Mouse (Mus musculus) skeletal muscle tissue, adult 2 months (tissue): ENCODE data around the gene Cux2.

Experiments used
- DNase-seq: peaks from one replicate; pipeline ENCODE4 v3.0.0-alpha.2; 2012; ENCODE audit warnings: low read depth, low spot score

Gene Cux2

DNA sequence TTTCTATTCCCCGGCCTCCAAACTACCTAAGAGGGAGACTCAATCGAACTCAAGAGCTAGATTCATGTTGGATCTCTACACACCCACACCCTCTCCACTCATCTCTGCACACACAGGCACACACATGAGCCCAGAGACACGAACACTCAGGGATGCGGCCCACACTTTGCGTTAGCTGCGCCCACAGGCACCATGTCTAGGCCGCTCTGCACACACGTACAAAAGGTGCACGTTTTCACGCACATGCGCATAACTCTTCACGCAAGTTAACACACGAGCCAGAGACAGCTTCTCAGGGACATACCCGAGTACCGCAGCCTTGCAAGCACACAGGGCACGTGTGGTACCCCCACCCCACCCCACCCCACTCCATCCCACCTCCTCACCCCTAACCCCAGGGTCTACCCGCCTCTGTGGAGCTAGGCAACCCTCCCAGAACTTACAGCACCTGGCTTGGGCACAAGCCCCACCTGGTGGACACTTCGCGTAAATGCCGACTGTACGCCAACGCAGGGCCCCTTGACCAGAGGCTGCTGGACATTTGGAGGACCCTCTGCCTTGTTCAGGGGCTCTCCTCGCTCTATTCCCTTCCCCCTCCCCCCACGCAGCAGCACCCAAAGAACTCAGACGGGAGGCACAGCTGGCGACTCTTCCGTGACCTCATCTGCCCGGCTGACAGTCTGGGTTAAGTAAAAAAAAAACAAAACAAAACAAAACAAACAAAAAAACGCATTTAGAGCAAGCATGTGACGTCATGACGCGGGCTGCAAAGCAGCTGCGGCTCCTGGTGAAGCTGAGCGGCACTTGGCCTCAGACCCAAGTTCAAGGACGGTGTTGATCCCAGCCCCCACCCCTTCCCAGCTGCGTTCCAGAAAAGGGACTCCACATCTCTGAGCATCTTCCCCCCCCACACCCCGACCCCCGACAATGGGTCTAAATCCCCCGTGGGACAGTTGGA is 9.4 kb upstream of the Cux2 start:
- DNase-seq = peak; percentile 48

GRCm38 (mm10) chr5:122057622-122058021 is 7.7 kb upstream of the Cux2 start:
- no peak for DNase-seq

GRCm38 (mm10) chr5:122056557-122056956 is 6.7 kb upstream of the Cux2 start:
- DNase-seq = no peak

DNA sequence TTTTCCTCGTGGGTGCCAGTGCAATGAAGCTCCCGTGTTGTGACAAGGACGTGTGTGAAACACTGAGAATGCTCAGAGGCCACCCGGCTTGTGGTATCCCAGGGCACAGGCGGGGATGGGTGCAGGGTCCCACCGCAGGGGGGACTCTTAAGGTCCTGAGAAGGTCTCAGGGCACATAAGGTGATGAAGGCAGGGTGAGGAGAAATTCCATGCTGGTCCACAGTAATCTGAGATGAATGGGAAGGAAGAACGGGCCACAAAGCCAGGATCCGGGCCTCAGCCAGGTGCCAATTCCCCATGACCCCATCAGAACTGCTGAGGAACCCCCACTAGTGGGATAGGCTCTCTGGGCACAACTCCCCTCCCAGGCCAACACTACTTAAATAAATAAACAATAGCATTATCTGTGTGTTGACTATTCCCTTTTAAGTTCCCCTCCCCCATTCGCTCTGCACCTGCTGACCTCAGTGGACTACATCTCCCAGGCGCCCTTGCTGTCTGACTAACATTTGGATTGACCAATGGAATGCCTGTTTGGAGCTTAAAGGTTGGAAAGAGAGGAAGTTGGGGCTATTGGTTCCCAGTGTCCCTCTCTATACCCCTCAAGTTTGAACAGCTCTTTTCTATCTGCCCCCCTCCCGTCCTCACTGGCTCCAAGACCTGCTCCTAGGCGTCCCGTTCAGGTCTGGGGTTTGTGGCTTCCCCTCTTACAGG is 4.4 kb upstream of the Cux2 start:
- DNase-seq = peak; percentile 56

DNA sequence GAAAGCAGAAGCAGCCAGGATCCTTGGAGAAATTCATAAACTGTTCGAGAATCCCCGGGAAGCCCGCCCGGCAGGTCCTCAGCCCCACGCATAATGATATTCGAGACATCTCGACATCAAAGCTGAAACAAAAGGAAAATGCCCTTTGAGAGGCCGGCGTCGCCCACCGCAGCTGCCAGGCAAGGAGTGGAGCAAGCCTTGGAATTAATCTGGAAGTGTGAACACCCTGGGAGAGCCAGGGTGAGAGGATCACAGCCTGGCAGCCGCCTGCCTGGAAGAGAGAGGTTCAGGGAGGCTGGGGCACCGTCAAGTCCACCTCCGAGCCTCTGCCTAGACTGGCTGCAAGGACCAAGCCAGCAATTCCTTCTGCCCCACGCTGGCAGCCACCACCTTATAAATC is 3.7 kb upstream of the Cux2 start:
- DNase-seq = no peak

DNA sequence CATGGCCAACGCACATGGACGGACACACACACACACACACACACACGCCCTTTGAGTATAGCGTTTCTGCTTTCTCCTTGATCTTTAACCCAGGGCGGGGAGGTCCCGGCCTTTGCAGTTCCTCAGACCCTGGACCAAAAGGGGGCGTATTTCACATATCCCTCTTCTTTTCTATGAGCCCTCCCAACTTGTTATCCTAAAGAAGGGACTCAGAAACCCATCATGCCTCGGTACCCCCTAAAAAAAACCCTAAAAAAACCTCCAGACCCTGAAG is 867 bp upstream of the Cux2 start:
- DNase-seq = no peak

- DNase-seq = no peak
These were observed 262 bp downstream of the Cux2 start for GRCm38 (mm10) chr5:122049664-122050016.

DNA sequence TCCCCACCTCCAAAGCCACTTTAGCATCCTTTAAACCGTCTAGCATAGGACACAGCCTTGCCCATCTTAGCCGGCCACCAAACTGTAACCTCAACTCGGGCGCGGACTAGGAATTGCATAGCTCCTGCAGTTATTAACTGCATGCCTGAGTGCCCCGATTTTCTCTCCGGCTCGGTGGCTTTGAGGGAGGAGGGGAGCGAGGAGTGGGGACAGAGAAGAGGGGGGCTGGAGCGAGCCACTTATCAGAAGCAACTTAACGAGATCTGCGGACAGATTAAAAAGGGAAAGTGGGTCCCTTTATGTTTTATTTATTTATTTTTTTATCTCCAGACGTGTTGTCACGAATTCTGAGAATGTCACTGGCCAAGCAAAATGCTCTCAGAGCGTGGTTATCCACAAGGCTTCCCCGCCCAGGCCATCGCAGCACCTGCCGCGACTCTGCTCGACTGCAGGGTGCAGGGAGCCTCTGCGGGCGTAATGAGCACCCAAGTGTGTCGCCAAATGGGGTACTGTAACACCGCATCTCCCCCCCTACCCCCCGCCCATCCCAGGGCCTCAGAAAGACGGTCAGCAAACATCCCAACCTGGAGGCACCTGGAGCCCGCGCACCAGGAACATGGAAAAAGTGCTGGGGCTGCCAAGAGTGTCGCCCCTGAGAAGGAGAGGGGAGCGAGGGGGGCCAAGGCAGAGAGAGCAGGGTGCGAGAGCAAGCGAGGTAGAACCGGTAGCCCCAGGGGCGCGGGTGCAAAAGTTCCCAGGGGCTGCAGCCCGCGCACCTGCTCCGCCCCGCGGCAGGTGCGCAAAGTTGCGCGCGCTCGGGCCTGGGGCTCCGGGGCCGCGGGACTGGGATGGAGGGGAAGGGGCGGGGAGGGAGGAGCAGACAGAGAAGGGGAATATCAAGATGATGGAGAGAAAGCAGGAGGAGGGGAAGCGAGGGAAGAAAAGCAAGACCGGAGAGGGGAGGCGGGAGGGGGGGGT is 927 bp downstream of the Cux2 start:
- no peak for DNase-seq

GRCm38 (mm10) chr5:122048252-122048651 is 1.6 kb downstream of the Cux2 start:
- DNase-seq = no peak

DNA sequence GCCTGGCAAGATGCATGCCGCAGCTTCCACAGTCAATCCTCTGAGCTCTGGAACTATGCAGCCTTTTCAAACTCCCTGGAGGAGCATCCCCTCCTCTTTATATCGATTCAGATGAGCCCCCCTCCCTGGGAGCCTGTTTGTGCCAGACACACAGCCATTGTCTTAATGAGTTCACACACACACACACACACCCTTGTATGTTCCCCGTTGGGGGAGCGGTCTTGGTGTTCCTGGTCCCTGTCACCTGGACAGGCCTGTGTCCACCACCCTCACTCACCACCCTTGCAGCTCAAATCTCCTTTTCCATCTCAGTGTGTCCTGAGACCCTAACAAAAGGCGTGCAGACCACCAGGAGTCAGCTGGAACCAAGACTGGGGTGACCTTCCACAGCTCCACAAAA is 2.1 kb downstream of the Cux2 start:
- no peak for DNase-seq

DNA sequence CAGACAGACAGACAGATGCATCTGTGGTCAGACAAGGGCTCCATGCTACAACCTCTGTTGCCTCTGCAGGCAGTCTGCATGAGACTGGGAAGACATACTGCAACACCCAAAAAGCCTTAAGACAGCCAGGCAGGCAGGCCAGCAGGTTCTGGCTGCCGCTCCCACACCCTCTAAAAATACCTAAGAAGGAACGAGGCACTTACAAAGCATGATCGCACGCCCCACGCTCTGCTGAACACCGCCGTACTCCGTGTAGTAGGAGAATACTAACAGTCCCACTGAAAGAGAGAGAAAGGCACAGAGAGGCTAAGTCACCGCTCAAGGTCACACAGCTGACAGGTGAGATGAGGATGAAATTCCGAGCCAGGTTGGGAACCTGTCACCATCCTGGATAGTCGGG is 6.3 kb downstream of the Cux2 start:
- DNase-seq = no peak

GRCm38 (mm10) chr5:122035278-122035677 is 14.6 kb downstream of the Cux2 start:
- DNase-seq = no peak

GRCm38 (mm10) chr5:122033167-122033478 is 16.8 kb downstream of the Cux2 start:
- no peak for DNase-seq

DNA sequence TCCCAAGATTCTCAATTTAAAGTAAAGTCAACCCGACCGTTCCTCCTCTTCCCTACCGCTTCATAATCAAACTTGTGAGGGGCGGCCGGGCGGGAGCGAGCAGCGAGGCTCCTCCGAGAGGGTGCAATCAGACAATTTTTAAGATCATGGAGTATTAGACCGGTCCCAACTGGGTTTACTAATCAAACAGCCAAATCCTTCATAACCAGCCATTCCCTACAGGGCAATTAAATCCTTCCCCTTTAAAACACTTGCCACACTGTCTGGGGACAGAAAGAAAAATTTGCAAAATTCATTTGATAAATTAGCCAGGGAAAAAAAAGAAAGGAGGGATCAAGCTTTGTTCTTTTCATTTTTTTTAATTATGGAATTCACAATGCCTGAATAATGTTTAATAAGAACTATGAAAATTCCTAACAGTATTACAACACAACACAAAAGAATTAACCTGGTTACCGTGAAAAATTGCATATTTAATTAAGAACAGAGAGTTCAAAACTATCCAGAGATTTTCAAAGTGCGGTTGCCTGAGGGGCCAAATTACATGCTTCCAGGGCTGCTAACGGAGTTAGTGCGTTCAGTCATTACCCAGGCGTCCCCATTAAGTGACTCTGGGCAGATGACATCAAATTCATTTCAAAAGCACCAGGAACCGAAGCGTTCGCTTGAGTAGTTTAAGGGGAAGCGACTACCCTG is 17.3 kb downstream of the Cux2 start:
- no peak for DNase-seq

GRCm38 (mm10) chr5:122031146-122031545 is 18.8 kb downstream of the Cux2 start:
- no peak for DNase-seq

- DNase-seq = no peak
These were observed 19.3 kb downstream of the Cux2 start for GRCm38 (mm10) chr5:122030640-122031039.

- DNase-seq = no peak
These were observed 23.1 kb downstream of the Cux2 start for GRCm38 (mm10) chr5:122026771-122027170.

DNA sequence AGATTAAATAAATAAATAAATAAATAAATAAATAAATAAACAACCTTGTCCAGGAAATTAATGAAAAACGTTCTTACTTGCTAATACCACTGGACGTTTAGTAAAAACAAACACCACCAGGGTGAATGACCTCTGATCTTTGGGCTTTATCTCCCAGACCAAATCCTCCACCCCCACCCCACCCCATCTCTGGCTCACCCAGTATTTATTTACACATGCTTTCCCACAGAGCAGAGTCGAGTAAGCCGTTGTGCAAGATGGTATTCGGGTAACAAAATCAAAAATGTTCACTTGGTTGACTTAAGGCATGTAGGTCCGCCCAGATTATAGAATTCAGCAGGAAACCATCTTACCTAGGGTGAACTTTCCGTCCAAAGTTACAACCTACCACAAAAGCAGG is 23.6 kb downstream of the Cux2 start:
- DNase-seq = no peak

DNA sequence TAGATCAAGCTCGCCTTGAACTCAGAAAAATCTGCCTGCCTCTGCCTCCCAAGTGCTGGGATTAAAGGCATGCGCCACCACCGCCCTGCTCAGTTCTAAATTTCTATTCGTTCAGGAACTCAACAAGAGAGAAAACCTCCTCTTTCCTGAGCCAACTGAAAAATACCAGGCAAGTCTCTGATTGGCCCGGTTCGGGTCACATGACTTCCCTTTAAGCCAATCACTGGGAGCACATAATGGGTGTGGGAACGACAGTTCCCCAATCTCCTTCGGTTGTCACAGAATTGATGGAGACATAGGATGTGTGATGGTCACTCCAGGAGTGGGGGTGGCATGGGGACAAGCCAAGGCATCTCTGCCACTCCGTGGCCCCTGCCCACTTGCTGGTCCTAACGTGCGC is 24.8 kb downstream of the Cux2 start:
- DNase-seq = no peak

DNA sequence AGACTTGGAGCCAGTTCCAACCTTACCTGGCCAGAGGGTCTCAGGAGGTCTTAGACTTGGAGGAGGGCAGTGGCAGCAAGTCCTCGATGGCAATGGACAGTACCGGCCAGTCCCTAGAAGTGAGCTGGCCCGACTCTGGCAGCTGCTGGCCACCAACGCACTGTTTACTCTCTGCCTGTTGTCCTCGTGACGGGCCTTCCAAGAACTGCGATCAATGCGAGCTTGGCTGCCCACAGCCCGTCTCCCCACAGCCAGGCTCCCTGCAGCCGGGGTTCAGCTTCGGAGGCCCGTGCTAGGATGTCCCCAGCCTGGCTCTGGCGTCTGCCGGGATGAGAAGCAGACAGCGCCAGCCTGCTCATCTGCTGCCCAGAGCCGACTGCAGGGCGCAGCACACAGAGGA is 30.6 kb downstream of the Cux2 start:
- no peak for DNase-seq

DNA sequence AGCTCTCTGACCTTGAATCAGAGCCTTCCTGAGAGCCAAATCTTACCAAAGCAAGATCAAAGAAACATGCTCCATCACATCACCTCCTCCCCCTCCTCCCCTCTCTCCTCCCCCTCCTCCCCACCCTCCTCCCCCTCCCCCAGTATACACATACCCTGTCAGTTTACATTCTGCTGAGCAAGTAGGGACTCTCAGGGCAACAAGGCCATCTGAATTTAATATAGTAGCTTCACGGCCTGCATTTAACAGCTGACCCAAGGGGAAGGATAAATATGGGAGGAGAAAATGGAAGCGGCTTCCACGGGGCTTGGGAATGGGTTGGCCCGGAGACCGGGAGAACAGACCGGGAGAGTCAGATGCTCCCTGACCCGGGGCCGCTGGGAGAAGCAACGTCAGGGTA is 32.1 kb downstream of the Cux2 start:
- no peak for DNase-seq

DNA sequence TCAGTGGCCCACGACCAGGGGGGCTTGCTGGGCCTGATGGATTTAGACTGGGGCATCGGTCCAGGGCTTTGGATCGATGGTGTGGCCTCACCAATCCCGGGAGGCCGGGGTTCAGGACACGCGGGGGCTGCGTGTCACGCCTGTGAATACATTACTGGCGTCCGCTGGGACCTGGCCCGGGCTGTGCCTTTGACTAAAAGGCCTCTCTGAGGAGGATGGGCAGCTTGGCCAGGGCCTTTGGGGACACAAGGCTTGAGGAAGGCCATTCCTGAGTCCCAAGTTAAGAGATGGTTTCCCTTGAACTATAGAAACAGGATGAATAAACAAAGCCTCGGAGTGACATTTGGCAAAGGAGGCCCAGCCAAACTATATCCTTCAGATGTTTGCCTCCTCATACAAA is 32.6 kb downstream of the Cux2 start:
- no peak for DNase-seq
